Mouse (Mus musculus): ENCODE data around the gene Glb1.
"Not testable (repeated sequence)": the region's sequence is repeated elsewhere in the genome, so short reads cannot be mapped to it uniquely, and the experiment has no call there.

Glb1 gene

DNA sequence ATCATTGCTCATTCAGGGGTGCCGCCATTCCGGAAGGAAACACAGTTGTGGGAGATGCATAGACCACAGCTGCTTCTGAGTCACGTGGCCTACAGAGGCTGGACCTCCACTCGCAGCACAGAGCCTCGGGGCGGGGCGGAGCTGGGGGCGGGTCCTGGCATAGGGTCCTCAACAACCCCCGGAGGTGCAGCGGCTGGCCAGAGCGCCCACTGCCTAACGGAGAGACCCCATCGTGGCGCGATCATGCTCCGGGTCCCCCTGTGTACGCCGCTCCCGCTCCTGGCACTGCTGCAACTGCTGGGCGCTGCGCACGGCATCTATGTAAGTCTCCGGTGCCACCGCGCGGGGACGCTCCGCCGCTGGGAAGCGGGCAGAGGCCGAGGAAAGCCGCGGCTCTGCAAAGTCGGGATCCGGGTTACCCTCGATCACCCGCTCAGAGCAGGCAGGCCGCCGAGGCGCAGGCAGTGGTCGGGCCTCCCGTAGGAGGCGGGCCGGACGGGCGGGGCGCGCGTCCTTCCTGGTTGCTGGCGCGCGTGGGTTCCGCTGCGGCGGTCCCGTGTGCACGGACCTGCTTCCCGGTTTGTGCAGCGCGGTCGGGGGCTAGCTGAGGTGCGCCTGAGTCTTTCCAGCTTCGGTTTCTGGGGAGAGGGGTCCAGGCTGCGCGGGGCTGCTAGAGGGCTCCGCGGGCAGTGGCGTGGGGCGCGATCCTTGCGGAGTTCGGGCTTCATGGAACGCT is at the start of gene Glb1, which contains the start of gene Tmppe:
TSS of gene Glb1 (plus strand) at position 128 of the 736 bp plus-strand sequence.
TSS of gene Tmppe (plus strand) at position 157 of the 736 bp plus-strand sequence.
- DNase-seq (ENCODE audit: low spot score in 2 of 2), result peak; percentile 61 to 68

GRCm38 (mm10) chr9:114367783-114368470 is 32.9 kb upstream of the Glb1 start:
- DNase-seq (ENCODE audit: low spot score in 2 of 2), result peak; percentile 62 to 75

GRCm38 (mm10) chr9:114368471-114368858 is 32.4 kb upstream of the Glb1 start:
- no peak for DNase-seq (ENCODE audit: low spot score in 2 of 2)

- not testable (repeated sequence) for DNase-seq (ENCODE audit: low spot score in 2 of 2)
Measured at GRCm38 (mm10) chr9:114369389-114369788, 31.5 kb upstream of the Glb1 start.

DNA sequence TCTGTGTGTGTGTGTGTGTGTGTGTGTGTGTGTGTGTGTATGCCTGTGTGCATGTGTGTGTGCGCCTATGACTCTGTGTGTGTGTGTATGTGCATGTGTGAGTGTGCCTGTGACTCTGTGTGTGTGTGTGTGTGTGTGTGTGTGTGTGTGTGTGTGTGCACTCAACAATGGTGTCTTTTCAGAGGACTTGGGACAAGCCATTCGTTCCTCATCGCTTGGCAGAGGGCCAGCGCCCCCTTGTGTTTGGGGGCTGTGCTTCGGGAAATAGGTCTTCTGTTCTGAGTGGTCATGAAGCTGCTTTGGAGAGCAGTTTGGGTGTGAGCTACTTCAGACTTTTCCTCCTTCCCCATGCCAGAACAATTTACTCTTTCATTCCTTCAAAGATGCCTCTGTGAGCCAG is 29.2 kb upstream of the Glb1 start:
- not testable (repeated sequence) for DNase-seq (ENCODE audit: low spot score in 2 of 2)

DNA sequence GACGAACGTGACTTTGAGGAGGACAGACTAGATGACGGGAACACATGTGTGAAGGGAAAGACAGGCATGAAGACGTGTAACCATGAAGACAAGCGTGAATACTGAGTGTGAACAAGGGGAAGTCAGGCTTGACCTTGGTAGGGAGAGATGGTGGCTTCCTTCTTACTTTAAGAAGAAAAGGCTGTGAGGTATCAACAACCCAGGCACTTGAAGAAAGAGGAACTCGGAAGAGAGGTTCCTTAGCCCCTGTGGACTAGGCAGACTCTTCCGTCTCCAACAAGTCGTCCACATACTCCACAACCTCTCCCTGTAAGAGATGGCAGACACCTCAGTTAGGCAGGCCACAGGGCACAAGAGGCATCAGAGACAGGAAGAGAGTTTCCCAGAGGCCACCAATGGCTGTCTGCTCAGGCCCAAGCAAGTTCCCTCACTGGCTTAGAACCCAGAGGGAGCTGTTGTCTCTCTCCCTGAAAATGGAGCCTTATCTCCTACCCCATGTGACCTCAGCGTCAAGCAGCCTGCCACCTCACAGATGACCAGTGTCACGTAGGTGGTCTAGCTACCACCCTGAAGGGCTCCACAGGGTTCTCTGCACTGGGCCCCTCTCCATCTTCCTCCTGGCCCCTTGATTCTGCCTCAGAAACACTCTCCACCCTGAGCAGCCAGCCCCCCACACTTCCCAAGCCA is 25.5 kb upstream of the Glb1 start:
- no peak for DNase-seq (ENCODE audit: low spot score in 2 of 2)

GRCm38 (mm10) chr9:114377168-114377567 is 23.7 kb upstream of the Glb1 start:
- DNase-seq (ENCODE audit: low spot score in 2 of 2), result no peak

DNA sequence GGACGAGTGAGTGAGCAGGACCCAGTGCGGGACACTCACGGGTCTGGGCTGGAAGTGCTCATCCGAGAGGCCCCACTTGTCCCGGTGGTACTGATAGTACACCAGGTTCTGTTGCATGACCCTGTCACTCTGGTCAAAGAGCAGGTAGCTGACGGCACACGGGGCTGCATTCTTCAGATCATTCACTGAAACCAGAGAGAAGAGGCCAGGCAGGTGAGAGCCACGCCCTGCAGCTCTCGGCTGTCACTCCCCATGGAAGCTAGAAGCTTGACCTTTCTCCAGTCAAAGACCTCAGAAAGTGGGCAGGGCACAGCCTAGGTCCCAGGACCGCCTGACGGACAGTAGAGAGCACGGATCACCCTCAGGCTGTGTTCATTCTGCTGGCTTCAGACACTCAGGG is 21.0 kb upstream of the Glb1 start:
- DNase-seq (ENCODE audit: low spot score in 2 of 2), result no peak

- no peak for DNase-seq (ENCODE audit: low spot score in 2 of 2)
Measured at GRCm38 (mm10) chr9:114380881-114381733, 19.8 kb upstream of the Glb1 start.

DNA sequence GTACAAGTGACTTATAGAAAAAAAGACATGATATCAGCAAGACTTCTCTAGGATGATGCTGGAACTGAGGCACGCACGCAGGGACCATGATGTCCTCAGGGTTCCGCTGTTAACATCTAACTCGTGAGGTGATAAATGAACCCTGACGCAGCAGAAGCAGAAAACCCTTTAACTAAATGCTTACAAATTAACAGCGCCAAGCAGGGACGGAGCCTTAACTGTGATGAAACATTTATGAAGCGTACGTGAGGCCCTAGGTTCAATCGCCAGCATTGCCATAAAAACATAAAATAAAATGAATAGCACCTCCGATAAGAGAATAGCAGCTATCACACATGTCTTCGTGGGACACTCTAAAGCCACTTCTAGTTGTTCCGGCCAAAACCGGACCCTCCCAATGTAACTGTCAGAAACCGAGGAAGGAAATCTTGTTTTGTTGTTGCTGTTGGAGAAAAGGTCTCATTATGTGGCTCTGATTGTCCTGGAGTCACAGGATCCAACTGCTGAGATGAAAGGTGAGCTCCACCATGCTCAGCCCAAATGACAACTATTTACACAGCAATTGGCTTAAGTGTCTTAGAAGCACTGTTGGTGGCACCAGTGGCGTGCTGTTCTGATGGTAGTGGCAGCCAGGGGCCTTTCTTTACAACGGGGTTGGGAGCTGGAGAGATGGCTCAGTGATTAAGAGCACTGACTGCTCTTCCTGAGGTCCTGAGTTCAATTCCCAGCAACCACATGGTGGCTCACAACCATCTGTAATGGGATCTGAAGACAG is 17.8 kb upstream of the Glb1 start:
- DNase-seq (ENCODE audit: low spot score in 2 of 2), result no peak

DNA sequence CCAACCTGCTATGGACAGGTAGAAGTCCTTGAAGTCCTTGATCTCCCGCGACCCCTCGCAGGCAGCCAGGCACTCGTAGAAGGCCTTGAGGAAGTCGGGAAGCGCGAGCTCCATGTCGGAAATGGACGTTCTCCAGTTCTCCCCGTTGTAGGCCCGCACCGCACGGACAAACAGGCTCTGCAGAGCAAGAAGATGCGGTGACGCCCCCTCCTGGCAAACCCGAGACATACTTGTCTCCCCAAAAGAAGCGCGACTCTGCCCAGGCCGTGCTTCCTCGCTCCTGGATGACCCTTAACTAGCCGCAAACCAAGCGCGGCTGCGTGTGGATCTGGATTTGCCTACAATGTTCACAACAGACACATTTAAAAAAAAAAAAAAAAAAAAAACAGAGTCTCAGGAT is 16.2 kb upstream of the Glb1 start:
- no peak for DNase-seq (ENCODE audit: low spot score in 2 of 2)

- DNase-seq (ENCODE audit: low spot score in 2 of 2), result no peak
Measured at GRCm38 (mm10) chr9:114385160-114385559, 15.7 kb upstream of the Glb1 start.

DNA sequence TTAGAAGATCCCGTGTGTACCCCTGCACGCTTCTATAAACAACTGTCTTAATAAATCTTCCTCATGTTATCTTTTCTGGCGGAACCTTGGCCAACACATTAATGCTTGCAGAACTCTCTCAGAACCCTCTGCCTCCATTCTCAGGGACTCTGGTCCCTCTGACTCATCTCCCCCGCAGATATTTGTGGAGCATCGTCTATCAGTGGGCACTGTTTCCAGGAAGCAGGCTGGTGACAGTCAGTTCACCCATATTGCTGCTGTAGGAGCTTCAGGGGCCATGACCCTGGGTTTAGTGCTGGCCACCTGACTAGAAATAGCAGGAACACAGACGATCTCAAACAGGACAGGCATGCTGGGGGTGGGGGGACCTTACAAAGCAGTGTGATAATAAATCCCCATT is 13.8 kb upstream of the Glb1 start:
- no peak for DNase-seq (ENCODE audit: low spot score in 2 of 2)

- DNase-seq (ENCODE audit: low spot score in 2 of 2), result no peak
Measured at GRCm38 (mm10) chr9:114388288-114388687, 12.6 kb upstream of the Glb1 start.

GRCm38 (mm10) chr9:114388701-114389370 is 12.0 kb upstream of the Glb1 start:
- DNase-seq (ENCODE audit: low spot score in 2 of 2), result no peak

DNA sequence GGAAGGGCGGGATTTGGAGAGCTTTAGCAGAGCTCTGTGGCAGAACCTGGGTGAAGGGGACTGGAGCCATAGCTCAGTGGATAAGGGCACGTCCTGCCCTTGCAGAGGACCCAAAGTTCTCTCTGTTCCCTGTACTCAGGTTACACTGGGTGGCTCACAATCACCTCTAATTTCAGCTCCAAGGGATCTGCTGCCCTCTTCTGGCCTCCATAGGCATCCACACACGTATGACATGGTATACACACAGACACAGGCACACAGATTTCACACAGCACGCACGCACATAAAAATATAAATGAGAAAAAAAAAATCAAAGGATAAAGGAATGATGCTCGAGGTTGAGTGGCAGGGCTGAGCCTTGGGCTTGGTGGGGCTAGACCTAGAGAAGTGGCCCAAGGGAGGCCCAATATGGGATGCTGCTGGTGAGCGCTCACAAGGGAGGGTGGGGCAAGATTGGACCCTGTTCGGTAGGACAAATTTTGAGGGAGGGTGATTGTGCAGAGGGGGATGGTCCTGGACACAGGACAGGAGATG is 11.4 kb upstream of the Glb1 start:
- no peak for DNase-seq (ENCODE audit: low spot score in 2 of 2)

DNA sequence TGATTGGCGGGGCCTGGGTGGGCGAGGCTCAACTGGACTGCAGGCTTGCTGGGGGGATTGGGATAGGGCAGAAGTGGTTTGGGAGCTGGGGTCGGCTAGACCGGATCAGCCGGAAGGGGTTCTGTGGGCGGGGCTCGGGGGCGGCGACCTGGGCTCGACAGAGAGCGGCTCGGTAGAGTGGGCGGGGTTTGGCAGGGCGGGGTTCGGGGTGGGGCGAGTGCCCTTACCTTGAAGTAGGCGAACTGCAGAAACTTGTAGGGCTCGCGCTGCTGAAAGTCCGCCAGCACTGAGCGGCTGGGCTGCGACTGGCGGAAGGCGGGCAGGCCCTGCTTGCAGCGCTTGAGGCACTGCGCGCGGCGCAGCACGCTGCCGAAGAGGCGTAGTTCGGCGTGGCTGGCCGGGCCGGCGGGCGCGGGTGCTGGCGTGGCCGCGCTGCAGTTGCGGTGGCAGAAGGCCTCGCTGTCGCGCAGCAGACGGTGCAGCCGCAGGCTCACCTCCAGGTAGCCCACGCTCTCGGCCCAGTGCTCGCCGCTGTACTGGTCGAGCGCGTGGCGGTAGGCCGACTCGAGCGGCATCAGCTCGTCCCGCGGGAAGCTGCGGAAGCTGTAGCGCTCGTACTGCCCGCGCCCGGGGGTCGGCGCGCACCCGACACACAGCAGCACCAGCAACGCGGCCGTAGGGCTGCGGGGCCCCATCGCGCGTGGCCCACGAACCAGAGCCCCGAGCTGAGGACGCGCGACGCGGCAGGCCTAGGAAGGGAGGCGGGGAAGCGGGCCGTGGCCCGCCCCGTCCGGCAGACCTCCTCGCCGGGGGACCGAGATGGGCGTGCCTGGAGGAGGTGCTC is 10.7 kb upstream of the Glb1 start, which contains the start of gene Crtap:
TSS of gene Crtap (minus strand) at position 771 of the 844 bp plus-strand sequence.
- DNase-seq (ENCODE audit: low spot score in 2 of 2), result peak in 1 of 2 experiments; percentile 30

GRCm38 (mm10) chr9:114390749-114391075 is 10.2 kb upstream of the Glb1 start:
- no peak for DNase-seq (ENCODE audit: low spot score in 2 of 2)

DNA sequence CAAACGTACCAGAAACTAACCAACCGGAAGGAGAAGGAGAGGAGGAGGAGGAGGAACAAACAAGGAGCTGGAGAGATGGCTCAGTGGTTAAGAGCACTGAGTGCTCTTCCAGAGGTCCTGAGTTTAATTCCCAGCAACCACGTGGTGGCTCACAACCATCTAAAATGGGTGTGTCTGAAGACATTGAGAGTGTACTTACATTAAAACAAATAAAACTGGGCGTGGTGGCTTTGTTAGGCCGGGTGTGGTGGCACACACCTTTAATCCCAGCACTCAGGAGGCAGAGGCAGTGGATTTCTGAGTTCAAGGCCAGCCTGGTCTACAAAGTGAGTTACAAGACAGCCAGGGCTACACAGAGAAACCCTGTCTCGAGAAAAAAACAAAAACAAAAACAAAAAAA is 6.7 kb upstream of the Glb1 start:
- DNase-seq (ENCODE audit: low spot score in 2 of 2), result not testable (repeated sequence)
